Mouse (Mus musculus): ENCODE data around the gene Rps6ka5. TPM values are rescaled to one million over a fixed set of nuclear protein-coding genes. Genes with fewer than 3 reads are reported as not detected.

Gene Rps6ka5
- total RNA-seq, 2 experiments from 2014 or later = 25.7 to 26.0 TPM

GRCm38 (mm10) chr12:100504585-100504984 is 222.2 kb downstream of the Rps6ka5 start:
- no peak for TF ChIP-seq CTCF (conservative IDR thresholded peaks at IDR 0.05)
- no peak for DNase-seq (ENCODE audit: low spot score in 2 of 2)
- no peak overlapping the region for H3K4me3 ChIP-seq
- no peak overlapping the region for H3K27ac ChIP-seq

GRCm38 (mm10) chr12:100503659-100504058 is 223.1 kb downstream of the Rps6ka5 start:
- no peak for DNase-seq (ENCODE audit: low spot score in 2 of 2)
- Histone ChIP-seq H3K27ac (peak overlapping the region; percentile 23; the same call in 1 of the 2 replicates), H3K4me3 (no peak overlapping the region)
- TF ChIP-seq CTCF (conservative IDR thresholded peaks at IDR 0.05) = no peak

- DNase-seq (ENCODE audit: low spot score in 2 of 2) = no peak
- no peak overlapping the region for H3K4me3 ChIP-seq
- TF ChIP-seq CTCF (conservative IDR thresholded peaks at IDR 0.05) = no peak
- 0 out of 2 replicates have a peak overlapping the region, but pooled peaks have one; percentile 23 for H3K27ac ChIP-seq
Observed at GRCm38 (mm10) chr12:100502544-100502943, 224.2 kb downstream of the Rps6ka5 start.

GRCm38 (mm10) chr12:100501261-100501660 is 225.5 kb downstream of the Rps6ka5 start:
- peak overlapping the region; percentile 11; the same call in 1 of the 2 replicates for H3K27ac ChIP-seq
- no peak for DNase-seq (ENCODE audit: low spot score in 2 of 2)
- TF ChIP-seq CTCF (conservative IDR thresholded peaks at IDR 0.05) = no peak
- no peak overlapping the region for H3K4me3 ChIP-seq

- no peak for TF ChIP-seq CTCF (conservative IDR thresholded peaks at IDR 0.05)
- no peak overlapping the region for H3K4me3 ChIP-seq
- no peak for DNase-seq (ENCODE audit: low spot score in 2 of 2)
- no peak overlapping the region for H3K27ac ChIP-seq
Observed at GRCm38 (mm10) chr12:100499469-100499868, 227.3 kb downstream of the Rps6ka5 start.

Other genes starting within 250 kb of the Rps6ka5 start
- gene Ttc7b, start 206.2 kb downstream of the Rps6ka5 start, total RNA-seq (2021) = 100 to 1,000 TPM; 173 to 184 TPM
- 1 to 10 TPM; 6.1 to 8.3 TPM for gene Dglucy, start 52.1 kb upstream of the Rps6ka5 start, total RNA-seq (2021)
- gene Gpr68, start 181.2 kb upstream of the Rps6ka5 start, total RNA-seq (2021) = 10 to 100 TPM; 20.1 to 22.2 TPM